Mouse (Mus musculus): ENCODE data around the gene Snx33.

GRCm38 (mm10) chr9:56886113-56886512, 42.1 kb downstream of the Snx33 start:
- TF ChIP-seq CTCF (IDR thresholded peaks at IDR 0.05; ENCODE audit: low read depth) (peak; percentile 53), EP300 (IDR thresholded peaks at IDR 0.05; ENCODE audit: low read depth) (no peak)
